Mouse (Mus musculus) bone marrow, adult 2 months (tissue): ENCODE data around the gene Kdf1.

Experiments used
- CTCF ChIP-seq: fragments of 200-500 bp; IDR thresholded peaks from 2 replicates; pipeline ENCODE4 v1.5.1; 2011; ENCODE audit warnings: low read length, control low read depth; ENCODE audit not compliant: control insufficient read depth, insufficient read depth
- POLR2A ChIP-seq: fragments of 200-500 bp; IDR thresholded peaks from 2 replicates; pipeline ENCODE4 v1.6.1; 2011; ENCODE audit warnings: low read depth, mild to moderate bottlenecking, control low read depth, low read length, borderline replicate concordance; ENCODE audit not compliant: control insufficient read depth

DNA sequence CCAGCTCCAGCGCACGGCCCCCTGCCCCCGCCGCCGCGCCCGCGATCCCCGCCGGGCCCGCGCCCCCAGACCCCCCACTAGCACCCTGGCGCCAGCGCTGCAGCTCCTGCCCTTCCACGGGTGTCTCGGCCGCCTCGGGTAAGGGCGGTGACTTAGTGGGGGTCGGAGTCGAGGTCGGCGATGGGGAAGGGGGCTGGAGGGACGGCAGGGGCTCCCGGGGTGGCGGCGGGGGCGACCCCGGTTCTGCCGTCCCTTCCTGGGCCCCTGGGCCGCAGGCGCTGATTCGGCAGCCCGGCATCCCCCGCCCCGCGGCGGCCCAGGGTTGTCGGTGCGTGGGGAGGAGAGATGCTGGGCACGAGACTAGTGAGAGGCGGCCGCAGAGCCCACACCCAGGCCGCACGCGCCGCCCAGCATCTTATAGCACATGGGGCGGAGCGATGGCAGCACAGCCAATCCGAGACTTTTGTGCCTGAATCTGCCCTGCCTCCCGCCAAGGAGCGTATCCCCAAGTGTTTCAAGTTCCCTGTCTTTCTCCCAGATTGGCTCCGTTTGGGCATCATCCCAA is 20.5 kb upstream of the Kdf1 start, which contains the start of gene Trnp1:
- no peak for TF ChIP-seq POLR2A
- TF ChIP-seq CTCF, result no peak
